8 mouse cellular contexts compared by ENCODE assay signal in the genomic region with DNA sequence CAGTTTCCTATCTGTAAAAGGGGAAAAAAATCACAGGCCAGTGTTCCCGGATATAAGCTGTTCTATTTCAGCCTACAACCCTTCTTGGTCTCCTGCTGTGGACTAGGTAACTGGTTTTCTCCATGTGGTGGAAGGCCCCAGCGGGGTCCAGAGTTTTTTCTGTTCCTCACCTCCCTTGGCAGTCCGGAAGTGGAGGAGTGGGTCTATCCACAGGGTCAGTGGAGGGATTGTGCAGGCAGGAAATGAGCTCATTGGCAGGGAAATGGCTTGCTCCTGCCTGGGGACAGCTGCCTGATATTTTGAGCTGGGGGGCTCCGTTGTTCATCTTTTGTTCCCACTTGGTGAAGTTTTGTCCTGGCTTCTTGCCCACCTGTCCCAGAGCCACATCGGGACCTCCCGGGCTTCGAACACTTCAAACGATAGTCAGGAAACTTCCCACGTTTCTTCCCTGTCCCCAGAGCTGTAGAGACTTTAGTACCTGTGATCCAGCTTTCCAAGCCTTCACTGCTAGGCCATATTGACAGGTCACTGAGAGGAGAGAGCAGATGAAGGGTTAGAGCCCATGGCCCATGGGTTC. TPM values are rescaled to one million over a fixed set of nuclear protein-coding genes. Genes with fewer than 3 reads are reported as not detected.
DNase-seq lines count a peak whose midpoint lies in the region; ATAC-seq and TF ChIP-seq lines count a peak whose summit lies in the region.

No protein-coding gene starts in this region.

- no peaks in the 10 kb centered on the region for H3K9me3 ChIP-seq in heart, embryonic 13.5 days
- H3K9me3 ChIP-seq in ES-E14 (ENCODE audit: control insufficient read depth, insufficient read depth, low read depth, low read length) = no peaks in the 10 kb centered on the region
- no peaks in the 10 kb centered on the region for H3K9me3 ChIP-seq in forebrain, embryonic 11.5 days (ENCODE audit: control insufficient read depth, low read length)
- no peaks in the 10 kb centered on the region for H3K9me3 ChIP-seq in limb, embryonic 13.5 days
- H3K9me3 ChIP-seq in liver, postnatal 0 days (ENCODE audit: low read length) = no peaks in the 10 kb centered on the region

- no peak for ATAC-seq in heart, embryonic 13.5 days (ENCODE audit: extremely low read depth, insufficient number of reproducible peaks, low FRiP score, low TSS enrichment)
- no peak for ATAC-seq in forebrain, embryonic 11.5 days (replicated peaks; ENCODE audit: low FRiP score)
- no peak for ATAC-seq in limb, embryonic 13.5 days (ENCODE audit: low FRiP score, low read depth)
- no peak for ATAC-seq in liver, postnatal 0 days

- H3K27ac ChIP-seq in heart, embryonic 13.5 days (replicated peaks) = peak overlapping the region; percentile 21; the same call in 1 of the 2 replicates
- peak overlapping the region; percentile 79; the same call in 1 of the 2 replicates for H3K27ac ChIP-seq in ES-E14 (ENCODE audit: insufficient read depth, low read depth, low read length, poor library complexity, severe bottlenecking)
- H3K27ac ChIP-seq in forebrain, embryonic 11.5 days (ENCODE audit: low read depth, low read length) = peak overlapping the region; percentile 92; the same call in 1 of the 2 replicates
- H3K27ac ChIP-seq in limb, embryonic 13.5 days = no peak overlapping the region
- no peak overlapping the region for H3K27ac ChIP-seq in liver, postnatal 0 days (ENCODE audit: low read depth)

- intact Hi-C loops in heart, postnatal 36 days (cut with DNase I) = no loop called here

- H3K4me2 ChIP-seq in heart, embryonic 13.5 days = peak overlapping the region; percentile 76
- peak overlapping the region; percentile 81 for H3K4me2 ChIP-seq in forebrain, embryonic 11.5 days (ENCODE audit: low read depth, low read length, severe bottlenecking)
- peak overlapping the region; percentile 89 for H3K4me2 ChIP-seq in limb, embryonic 13.5 days (replicated peaks)
- H3K4me2 ChIP-seq in liver, postnatal 0 days (ENCODE audit: low read depth, low read length) = no peak overlapping the region

- DNase-seq in heart, postnatal 36 days = no peak
- no peak for DNase-seq in ES-E14 (ENCODE audit: low read depth, low spot score)
- DNase-seq in forebrain, embryonic 11.5 days (ENCODE audit: low spot score) = no peak
- DNase-seq in urinary bladder, postnatal 25 days (ENCODE audit: low spot score) = no peak
- no peak for DNase-seq in liver, postnatal 0 days
- DNase-seq in layer of hippocampus, adult 11-12 months (ENCODE audit: low spot score) = no peak

- no peaks in the 10 kb centered on the region for H3K36me3 ChIP-seq in heart, embryonic 13.5 days
- H3K36me3 ChIP-seq in ES-E14 (ENCODE audit: control insufficient read depth, insufficient read depth, low read length, poor library complexity, severe bottlenecking) = no peaks in the 10 kb centered on the region
- no peaks in the 10 kb centered on the region for H3K36me3 ChIP-seq in forebrain, embryonic 11.5 days (ENCODE audit: control insufficient read depth, insufficient read depth, low read length)
- no peaks in the 10 kb centered on the region for H3K36me3 ChIP-seq in limb, embryonic 13.5 days
- H3K36me3 ChIP-seq in liver, postnatal 0 days (replicated peaks; ENCODE audit: insufficient read depth, low read length) = no peaks in the 10 kb centered on the region

- no peak overlapping the region for H3K9ac ChIP-seq in heart, embryonic 13.5 days
- H3K9ac ChIP-seq in ES-E14 (ENCODE audit: insufficient read depth, low read depth, low read length, poor library complexity, severe bottlenecking) = peak overlapping the region; percentile 49; the same call in 1 of the 2 replicates
- H3K9ac ChIP-seq in forebrain, embryonic 11.5 days (ENCODE audit: low read length) = no peak overlapping the region; the same call in 1 of the 2 replicates
- no peak overlapping the region for H3K9ac ChIP-seq in limb, embryonic 13.5 days
- no peak overlapping the region for H3K9ac ChIP-seq in liver, postnatal 0 days (replicated peaks)

- H3K27me3 ChIP-seq in heart, embryonic 13.5 days (replicated peaks) = peaks cover 97% of the 10 kb centered on the region
- peaks cover 52% of the 10 kb centered on the region for H3K27me3 ChIP-seq in forebrain, embryonic 11.5 days (ENCODE audit: control insufficient read depth, insufficient read depth, low read length)
- peaks cover 80% of the 10 kb centered on the region for H3K27me3 ChIP-seq in limb, embryonic 13.5 days
- H3K27me3 ChIP-seq in liver, postnatal 0 days (ENCODE audit: insufficient read depth, low read length) = peaks cover 75% of the 10 kb centered on the region

- no peak for TF ChIP-seq CTCF in liver, postnatal 0 days (IDR thresholded peaks at IDR 0.05; ENCODE audit: low read depth)

- peak overlapping the region; percentile 59 for H3K4me3 ChIP-seq in heart, embryonic 13.5 days
- peak overlapping the region; percentile 77 to 87 for H3K4me3 ChIP-seq in ES-E14 (ENCODE audit: insufficient read depth in 1 of 2, low read depth in 1 of 2, low read length in 2 of 2, poor library complexity in 1 of 2, severe bottlenecking in 1 of 2)
- peak overlapping the region; percentile 72; the same call in 1 of the 2 replicates for H3K4me3 ChIP-seq in forebrain, embryonic 11.5 days (ENCODE audit: low read depth, low read length)
- peak overlapping the region; percentile 53; the same call in 1 of the 2 replicates for H3K4me3 ChIP-seq in limb, embryonic 13.5 days
- H3K4me3 ChIP-seq in liver, postnatal 0 days (ENCODE audit: low read depth, low read length) = no peak overlapping the region

- TF ChIP-seq EP300 in liver, postnatal 0 days (IDR thresholded peaks at IDR 0.05; ENCODE audit: low read depth) = no peak

- in situ Hi-C loops in ES-E14 (cut with MboI; ENCODE audit: low sequenced_read_pairs in 2 of 2, unreplicated experiment in 2 of 2) = loop anchor here in 1 of 2 experiments (10.0 kb wide), 1 partner anchor 580 kb away; a partner anchor contains a TSS

- peaks cover 19% of the 10 kb centered on the region for H3K4me1 ChIP-seq in heart, embryonic 13.5 days
- H3K4me1 ChIP-seq in ES-E14 (ENCODE audit: control insufficient read depth in 2 of 2, insufficient read depth in 2 of 2, low read length in 2 of 2, poor library complexity in 1 of 2) = peaks cover 20 to 32% of the 10 kb centered on the region in 2 experiments
- peaks cover 27% of the 10 kb centered on the region for H3K4me1 ChIP-seq in forebrain, embryonic 11.5 days (replicated peaks; ENCODE audit: control insufficient read depth, insufficient read depth, low read length)
- H3K4me1 ChIP-seq in limb, embryonic 13.5 days = peaks cover 35% of the 10 kb centered on the region
- H3K4me1 ChIP-seq in liver, postnatal 0 days (ENCODE audit: insufficient read depth) = 0 out of 2 replicates have a peak, but pooled peaks cover 4% of the 10 kb centered on the region

- WGBS in heart, embryonic 13.5 days = 35% methylated on average over 9 of the region's 9 CpGs
- WGBS in forebrain, embryonic 11.5 days = 44% methylated on average over 9 of the region's 9 CpGs
- 18% methylated on average over 9 of the region's 9 CpGs for WGBS in limb, embryonic 13.5 days
- 31% methylated on average over 9 of the region's 9 CpGs for whole genome bisulfite sequencing in liver, postnatal 0 days (ENCODE audit: insufficient replicate concordance)

TF ChIP-seq in ES-E14, 5 proteins besides CTCF, POLR2A, EP300 and RAD21:
- TF ChIP-seq HCFC1 (IDR thresholded peaks at IDR 0.05; ENCODE audit: borderline replicate concordance, insufficient read depth, low read length) (no peak), CHD2 (IDR thresholded peaks at IDR 0.05; ENCODE audit: low read depth, low read length) (no peak), MAFK (IDR thresholded peaks at IDR 0.05; ENCODE audit: insufficient read depth, low read depth, low read length) (no peak), ZNF384 (IDR thresholded peaks at IDR 0.05; ENCODE audit: low read depth, low read length) (no peak), ZC3H11A (IDR thresholded peaks at IDR 0.05; ENCODE audit: borderline replicate concordance, low read depth, low read length) (no peak)

RNA-seq across cellular contexts. Expression of a gene that starts 3.0 kb away (rescaled TPM):
- 9.4 and 11.8 TPM in 2 replicates for polyA plus RNA-seq in heart, embryonic 13.5 days (2015; fragmentation: Nextera tagmentation; extraction: Ambion mirVana)
- total RNA-seq in heart, postnatal 36 days (2021) = under 1 TPM; 0.65 to 0.69 TPM
- total RNA-seq in ES-E14 (2012; rRNA removed) = 24.5 and 38.1 TPM in 2 replicates
- 241 and 272 TPM in 2 replicates for polyA plus RNA-seq in forebrain, embryonic 11.5 days (2014; fragmentation: Nextera tagmentation; extraction: Ambion mirVana)
- 14.5 and 15.7 TPM in 2 replicates for polyA plus RNA-seq in limb, embryonic 13.5 days (2015; fragmentation: Nextera tagmentation; extraction: Ambion mirVana)
- 0.06 and 0.13 TPM in 2 replicates for polyA plus RNA-seq in liver, postnatal 0 days (2015; fragmentation: Nextera tagmentation; extraction: Ambion mirVana)

Comparison
In these comparisons a context has a peak if more than half of its experiments do, and no peak if none do; other contexts are left out.
1. H3K27ac ChIP-seq: peak in heart, embryonic 13.5 days (single experiment), ES-E14 (single experiment) and forebrain, embryonic 11.5 days (single experiment); none in limb, embryonic 13.5 days (single experiment) and liver, postnatal 0 days (single experiment).
2. RNA of a gene that starts 3.0 kb away (polyA plus RNA-seq): 241 to 272 TPM in forebrain, embryonic 11.5 days; 14.5 to 15.7 TPM in limb, embryonic 13.5 days, 9.4 to 11.8 TPM in heart, embryonic 13.5 days and 0.06 to 0.13 TPM in liver, postnatal 0 days; every median in the first group is over 10 times any median in the second.